In genomic region chr1:162221801-162222301, GRCm38 (mm10) we compare ENCODE assay signal across 12 mouse cellular contexts.
DNase-seq lines count a peak whose midpoint lies in the region; ATAC-seq lines count a peak whose summit lies in the region.
"Had no signal": no experiment of that assay in that cellular context is flagged by ENCODE, and none has a peak within 500 bp of the region (broad histone marks: within the 10 kb centered on the region; RNA-seq: fewer than 3 reads in every experiment).

No protein-coding gene starts in this region.

- H3K4me2 ChIP-seq in kidney, embryonic 16.5 days (replicated peaks; ENCODE audit: low read depth, low read length): peak overlapping the region; percentile 32
- H3K4me2 ChIP-seq in limb, embryonic 13.5 days (replicated peaks): peak overlapping the region; percentile 60
- H3K4me2 ChIP-seq in midbrain, embryonic 11.5 days: no peak overlapping the region

- no peaks in the 10 kb centered on the region for H3K36me3 ChIP-seq in heart, embryonic 10.5 days
- H3K36me3 ChIP-seq in kidney, embryonic 16.5 days (ENCODE audit: insufficient read depth, low read length): no peaks in the 10 kb centered on the region
- H3K36me3 ChIP-seq in limb, embryonic 13.5 days: peaks cover 6% of the 10 kb centered on the region
- no peaks in the 10 kb centered on the region for H3K36me3 ChIP-seq in midbrain, embryonic 11.5 days (ENCODE audit: control insufficient read depth, insufficient read depth, low read length)

- no peaks in the 10 kb centered on the region for H3K9me3 ChIP-seq in heart, embryonic 10.5 days
- no peaks in the 10 kb centered on the region for H3K9me3 ChIP-seq in kidney, embryonic 16.5 days (ENCODE audit: low read length)
- H3K9me3 ChIP-seq in limb, embryonic 13.5 days: no peaks in the 10 kb centered on the region
- H3K9me3 ChIP-seq in midbrain, embryonic 11.5 days (ENCODE audit: control insufficient read depth, low read length): no peaks in the 10 kb centered on the region

- H3K4me1 ChIP-seq in heart, embryonic 10.5 days: peaks cover 26% of the 10 kb centered on the region
- peaks cover 14% of the 10 kb centered on the region; the same call in 1 of the 2 replicates for H3K4me1 ChIP-seq in kidney, embryonic 16.5 days (ENCODE audit: insufficient read depth, low read length)
- peaks cover 13% of the 10 kb centered on the region for H3K4me1 ChIP-seq in limb, embryonic 13.5 days
- H3K4me1 ChIP-seq in midbrain, embryonic 11.5 days (ENCODE audit: control insufficient read depth, insufficient read depth, low read length): no peaks in the 10 kb centered on the region

- no peak for ATAC-seq in kidney, embryonic 16.5 days (ENCODE audit: low FRiP score, low TSS enrichment)
- no peak for ATAC-seq in limb, embryonic 13.5 days (ENCODE audit: low FRiP score, low read depth)
- no peak for ATAC-seq in midbrain, embryonic 11.5 days (ENCODE audit: low FRiP score)
- ATAC-seq: hindbrain, embryonic 16.5 days had no signal

- peak; percentile 6 for DNase-seq in heart, adult 11 months
- no peak for DNase-seq in heart, embryonic 10.5 days (ENCODE audit: low spot score)
- DNase-seq in kidney, adult 8-10 months: no peak
- peak; percentile 57 for DNase-seq in adipocyte (ENCODE audit: low spot score)
- DNase-seq in midbrain, embryonic 11.5 days (ENCODE audit: low spot score, missing footprints): no peak
- DNase-seq in spleen, postnatal 10 days (ENCODE audit: low spot score in 2 of 2): no peak
- DNase-seq: adrenal gland, postnatal 25 days; kidney, postnatal 4 days had no signal

- H3K9ac ChIP-seq in kidney, embryonic 16.5 days (replicated peaks; ENCODE audit: low read length): no peak overlapping the region
- H3K9ac ChIP-seq in limb, embryonic 13.5 days: peak overlapping the region; percentile 79
- no peak overlapping the region for H3K9ac ChIP-seq in midbrain, embryonic 11.5 days (ENCODE audit: low read length)
- H3K9ac ChIP-seq: liver, embryonic 14.5 days had no signal

- 30% methylated on average over 4 of the region's 4 CpGs for WGBS in heart, embryonic 10.5 days
- WGBS in kidney, embryonic 16.5 days: 13% methylated on average over 4 of the region's 4 CpGs
- WGBS in limb, embryonic 13.5 days: 11% methylated on average over 4 of the region's 4 CpGs
- 76% methylated on average over 4 of the region's 4 CpGs for WGBS in midbrain, embryonic 11.5 days

- no peak overlapping the region for H3K27ac ChIP-seq in heart, embryonic 10.5 days
- H3K27ac ChIP-seq in kidney, embryonic 16.5 days (ENCODE audit: low read length): no peak overlapping the region
- H3K27ac ChIP-seq in limb, embryonic 13.5 days: peak overlapping the region; percentile 100
- H3K27ac ChIP-seq in midbrain, embryonic 11.5 days (ENCODE audit: low read depth, low read length): no peak overlapping the region
- H3K27ac ChIP-seq: liver, embryonic 14.5 days had no signal

- H3K27me3 ChIP-seq in heart, embryonic 10.5 days (ENCODE audit: insufficient read depth, poor library complexity, severe bottlenecking): no peaks in the 10 kb centered on the region
- no peaks in the 10 kb centered on the region for H3K27me3 ChIP-seq in kidney, embryonic 16.5 days (ENCODE audit: insufficient read depth, low read length)
- no peaks in the 10 kb centered on the region for H3K27me3 ChIP-seq in limb, embryonic 13.5 days
- H3K27me3 ChIP-seq in midbrain, embryonic 11.5 days (ENCODE audit: control insufficient read depth, insufficient read depth, low read length): no peaks in the 10 kb centered on the region

- H3K4me3 ChIP-seq in heart, embryonic 10.5 days: no peak overlapping the region
- 0 out of 2 replicates have a peak overlapping the region, but pooled peaks have one; percentile 13 for H3K4me3 ChIP-seq in kidney, embryonic 16.5 days (ENCODE audit: low read length)
- peak overlapping the region; percentile 79 for H3K4me3 ChIP-seq in limb, embryonic 13.5 days
- H3K4me3 ChIP-seq in midbrain, embryonic 11.5 days (ENCODE audit: low read depth, low read length): no peak overlapping the region

Comparison
In these comparisons a context has a peak if more than half of its experiments do, and no peak if none do; other contexts are left out.
1. DNase-seq: peak in heart, adult 11 months (single experiment) and adipocyte (single experiment); none in heart, embryonic 10.5 days (single experiment), kidney, adult 8-10 months (0 of 2), midbrain, embryonic 11.5 days (single experiment) and spleen, postnatal 10 days (0 of 2).
2. H3K4me3 ChIP-seq: peak in kidney, embryonic 16.5 days (single experiment) and limb, embryonic 13.5 days (single experiment); none in heart, embryonic 10.5 days (single experiment) and midbrain, embryonic 11.5 days (single experiment).